Mouse (Mus musculus): ENCODE measurements around the gene Lipc.

Gene Lipc

GRCm38 (mm10) chr9:70957717-70958116 lies 5.7 kb upstream of the Lipc start:
- DNase-seq (ENCODE audit: low spot score): no peak

GRCm38 (mm10) chr9:70954226-70954625 lies 2.2 kb upstream of the Lipc start:
- no peak for DNase-seq (ENCODE audit: low spot score)

GRCm38 (mm10) chr9:70949336-70949735 lies 2.7 kb downstream of the Lipc start:
- no peak for DNase-seq (ENCODE audit: low spot score)

- no peak for DNase-seq (ENCODE audit: low spot score)
Measured at GRCm38 (mm10) chr9:70947312-70947711, 4.7 kb downstream of the Lipc start.

GRCm38 (mm10) chr9:70942686-70943333 lies 9.2 kb downstream of the Lipc start:
- peak; percentile 56 for DNase-seq (ENCODE audit: low spot score)

GRCm38 (mm10) chr9:70939752-70940501 lies 12.1 kb downstream of the Lipc start:
- DNase-seq (ENCODE audit: low spot score): no peak

GRCm38 (mm10) chr9:70938850-70939249 lies 13.2 kb downstream of the Lipc start:
- DNase-seq (ENCODE audit: low spot score): no peak

- no peak for DNase-seq (ENCODE audit: low spot score)
Measured at GRCm38 (mm10) chr9:70938134-70938533, 13.9 kb downstream of the Lipc start.

- DNase-seq (ENCODE audit: low spot score): no peak
Measured at GRCm38 (mm10) chr9:70934587-70935295, 17.3 kb downstream of the Lipc start.

GRCm38 (mm10) chr9:70930641-70931020 lies 21.4 kb downstream of the Lipc start:
- DNase-seq (ENCODE audit: low spot score): no peak

- peak; percentile 53 for DNase-seq (ENCODE audit: low spot score)
Measured at GRCm38 (mm10) chr9:70929840-70930640, 22.0 kb downstream of the Lipc start.

GRCm38 (mm10) chr9:70928472-70928871 lies 23.6 kb downstream of the Lipc start:
- DNase-seq (ENCODE audit: low spot score): no peak

GRCm38 (mm10) chr9:70927701-70928100 lies 24.3 kb downstream of the Lipc start:
- DNase-seq (ENCODE audit: low spot score): no peak

GRCm38 (mm10) chr9:70926820-70927588 lies 25.0 kb downstream of the Lipc start:
- peak; percentile 36 for DNase-seq (ENCODE audit: low spot score)

- DNase-seq (ENCODE audit: low spot score): no peak
Measured at GRCm38 (mm10) chr9:70925225-70925624, 26.8 kb downstream of the Lipc start.

- no peak for DNase-seq (ENCODE audit: low spot score)
Measured at GRCm38 (mm10) chr9:70924763-70925162, 27.3 kb downstream of the Lipc start.

- no peak for DNase-seq (ENCODE audit: low spot score)
Measured at GRCm38 (mm10) chr9:70921781-70922565, 30.1 kb downstream of the Lipc start.

- no peak for DNase-seq (ENCODE audit: low spot score)
Measured at GRCm38 (mm10) chr9:70921132-70921531, 30.9 kb downstream of the Lipc start.

- DNase-seq (ENCODE audit: low spot score): no peak
Measured at GRCm38 (mm10) chr9:70919271-70919670, 32.8 kb downstream of the Lipc start.

- DNase-seq (ENCODE audit: low spot score): no peak
Measured at GRCm38 (mm10) chr9:70916516-70916915, 35.5 kb downstream of the Lipc start.

- no peak for DNase-seq (ENCODE audit: low spot score)
Measured at GRCm38 (mm10) chr9:70915356-70915685, 36.7 kb downstream of the Lipc start.
